Comparison of ENCODE assay signal across 8 mouse cellular contexts in genomic region chr19:6340524-6341452, GRCm38 (mm10). TPM values are rescaled to one million over a fixed set of nuclear protein-coding genes. Genes with fewer than 3 reads are reported as not detected.
DNase-seq lines count a peak whose midpoint lies in the region; ATAC-seq and TF ChIP-seq lines count a peak whose summit lies in the region.

Gene Map4k2 (plus strand): TSS chr19:6341135.

- H3K27me3 ChIP-seq in embryonic facial prominence, embryonic 11.5 days (ENCODE audit: control insufficient read depth, insufficient read depth, low read length) = no peaks in the 10 kb centered on the region
- no peaks in the 10 kb centered on the region for H3K27me3 ChIP-seq in heart, adult 2 months (ENCODE audit: control insufficient read depth, insufficient read depth, low read length)
- no peaks in the 10 kb centered on the region for H3K27me3 ChIP-seq in kidney, adult 2 months (replicated peaks; ENCODE audit: control insufficient read depth, insufficient read depth, low read length)
- no peaks in the 10 kb centered on the region for H3K27me3 ChIP-seq in limb, embryonic 13.5 days
- H3K27me3 ChIP-seq in midbrain, embryonic 14.5 days (ENCODE audit: control insufficient read depth, insufficient read depth, low read length) = no peaks in the 10 kb centered on the region

- intact Hi-C loops in heart, adult 2 months (cut with DNase I) = no loop called here

- no peaks in the 10 kb centered on the region for H3K79me2 ChIP-seq in heart, adult 2 months (replicated peaks; ENCODE audit: control insufficient read depth, insufficient read depth, low read length)

- TF ChIP-seq CTCF in heart, adult 2 months (IDR thresholded peaks at IDR 0.05) = peak; percentile 43
- TF ChIP-seq CTCF in kidney, adult 2 months (conservative IDR thresholded peaks at IDR 0.05; ENCODE audit: insufficient read depth, insufficient read length, low read depth, low read length) = peak; percentile 33; the same call in 1 of the 2 replicates

- peak; percentile 30; the same call in 1 of the 2 replicates for ATAC-seq in embryonic facial prominence, embryonic 11.5 days (replicated peaks; ENCODE audit: insufficient number of reproducible peaks, low FRiP score, low TSS enrichment, low read depth)
- ATAC-seq in limb, embryonic 13.5 days (ENCODE audit: low FRiP score, low read depth) = peak; percentile 77
- ATAC-seq in midbrain, embryonic 14.5 days (ENCODE audit: low FRiP score, low TSS enrichment) = peak; percentile 69

- peak; percentile 69 for TF ChIP-seq POLR2A in heart, adult 2 months (IDR thresholded peaks at IDR 0.05; ENCODE audit: insufficient read depth, low read depth, low read length)
- no peak for TF ChIP-seq POLR2A in kidney, adult 2 months (IDR thresholded peaks at IDR 0.05; ENCODE audit: low read depth, low read length)

- peak within 1 kb of the TSS; percentile 59 for H3K27ac ChIP-seq in embryonic facial prominence, embryonic 11.5 days (replicated peaks; ENCODE audit: low read depth, low read length)
- peak within 1 kb of the TSS; percentile 97 for H3K27ac ChIP-seq in heart, adult 2 months
- peak within 1 kb of the TSS; percentile 87 for H3K27ac ChIP-seq in kidney, adult 2 months (ENCODE audit: insufficient read depth, low read depth, low read length)
- peak within 1 kb of the TSS; percentile 58; the same call in 1 of the 2 replicates for H3K27ac ChIP-seq in limb, embryonic 13.5 days
- no peak within 1 kb of the TSS for H3K27ac ChIP-seq in midbrain, embryonic 14.5 days (replicated peaks; ENCODE audit: low read depth, low read length)

- peak within 1 kb of the TSS; percentile 66 for H3K4me3 ChIP-seq in embryonic facial prominence, embryonic 11.5 days (ENCODE audit: low read depth, low read length)
- peak within 1 kb of the TSS; percentile 90 for H3K4me3 ChIP-seq in heart, adult 2 months
- H3K4me3 ChIP-seq in kidney, adult 2 months (ENCODE audit: insufficient read depth, low read depth, low read length) = peak within 1 kb of the TSS; percentile 89
- H3K4me3 ChIP-seq in limb, embryonic 13.5 days = peak within 1 kb of the TSS; percentile 71
- H3K4me3 ChIP-seq in midbrain, embryonic 14.5 days (replicated peaks; ENCODE audit: low read depth, low read length) = peak within 1 kb of the TSS; percentile 47

- WGBS in embryonic facial prominence, embryonic 11.5 days = 9% methylated on average over 48 of the region's 72 CpGs
- 3% methylated on average over 70 of the region's 72 CpGs for WGBS in heart, adult 2 months
- 2% methylated on average over 72 of the region's 72 CpGs for WGBS in kidney, adult 2 months
- 9% methylated on average over 57 of the region's 72 CpGs for WGBS in limb, embryonic 13.5 days
- 6% methylated on average over 72 of the region's 72 CpGs for WGBS in midbrain, embryonic 14.5 days

- peak; percentile 71 for DNase-seq in layer of hippocampus, adult 11-12 months (ENCODE audit: low spot score)
- no peak for DNase-seq in layer of hippocampus, adult 9-10 months (ENCODE audit: low spot score)
- peak; percentile 81 for DNase-seq in embryonic facial prominence, embryonic 11.5 days (ENCODE audit: low spot score)
- peak; percentile 92 to 93 for DNase-seq in heart, adult 2 months
- peak; percentile 95 for DNase-seq in kidney, adult 2 months
- DNase-seq in midbrain, embryonic 14.5 days = peak; percentile 80
- peak; percentile 84 for DNase-seq in spleen, adult 12 weeks (ENCODE audit: low spot score)

- peaks cover 9% of the 10 kb centered on the region for H3K4me1 ChIP-seq in embryonic facial prominence, embryonic 11.5 days (ENCODE audit: control insufficient read depth, insufficient read depth, low read length)
- peaks cover 8% of the 10 kb centered on the region for H3K4me1 ChIP-seq in heart, adult 2 months (ENCODE audit: control insufficient read depth, insufficient read depth, low read length)
- H3K4me1 ChIP-seq in kidney, adult 2 months (ENCODE audit: control insufficient read depth, insufficient read depth, low read length) = peaks cover 18% of the 10 kb centered on the region
- peaks cover 33% of the 10 kb centered on the region for H3K4me1 ChIP-seq in limb, embryonic 13.5 days
- H3K4me1 ChIP-seq in midbrain, embryonic 14.5 days (ENCODE audit: control insufficient read depth, insufficient read depth, low read length) = peaks cover 20% of the 10 kb centered on the region

- H3K4me2 ChIP-seq in embryonic facial prominence, embryonic 11.5 days (ENCODE audit: low read depth, low read length) = peak within 1 kb of the TSS; percentile 90
- H3K4me2 ChIP-seq in limb, embryonic 13.5 days (replicated peaks) = peak within 1 kb of the TSS; percentile 88
- H3K4me2 ChIP-seq in midbrain, embryonic 14.5 days (ENCODE audit: low read length) = peak within 1 kb of the TSS; percentile 84

- no peaks in the 10 kb centered on the region for H3K9me3 ChIP-seq in embryonic facial prominence, embryonic 11.5 days (replicated peaks; ENCODE audit: control insufficient read depth, low read length)
- no peaks in the 10 kb centered on the region for H3K9me3 ChIP-seq in limb, embryonic 13.5 days
- no peaks in the 10 kb centered on the region for H3K9me3 ChIP-seq in midbrain, embryonic 14.5 days (ENCODE audit: control insufficient read depth, low read length)

- H3K9ac ChIP-seq in embryonic facial prominence, embryonic 11.5 days (replicated peaks; ENCODE audit: low read length) = peak within 1 kb of the TSS; percentile 74
- peak within 1 kb of the TSS; percentile 73 for H3K9ac ChIP-seq in heart, adult 2 months (ENCODE audit: low read depth, low read length)
- H3K9ac ChIP-seq in limb, embryonic 13.5 days = peak within 1 kb of the TSS; percentile 75
- H3K9ac ChIP-seq in midbrain, embryonic 14.5 days (replicated peaks; ENCODE audit: low read length) = peak within 1 kb of the TSS; percentile 68

- TF ChIP-seq EP300 in heart, adult 2 months (IDR thresholded peaks at IDR 0.05; ENCODE audit: insufficient read depth, low read depth, low read length) = peak; percentile 78

- H3K36me3 ChIP-seq in embryonic facial prominence, embryonic 11.5 days (replicated peaks; ENCODE audit: control insufficient read depth, insufficient read depth, low read depth, low read length) = peaks cover 7% of the 10 kb centered on the region
- no peaks in the 10 kb centered on the region for H3K36me3 ChIP-seq in heart, adult 2 months (ENCODE audit: control insufficient read depth, insufficient read depth, low read length)
- H3K36me3 ChIP-seq in kidney, adult 2 months (ENCODE audit: control insufficient read depth, insufficient read depth, low read length) = no peaks in the 10 kb centered on the region
- peaks cover 71% of the 10 kb centered on the region for H3K36me3 ChIP-seq in limb, embryonic 13.5 days
- H3K36me3 ChIP-seq in midbrain, embryonic 14.5 days (ENCODE audit: control insufficient read depth, insufficient read depth, low read length) = peaks cover 75% of the 10 kb centered on the region

RNA-seq across cellular contexts. Expression of gene Map4k2, which starts in this region (rescaled TPM):
- polyA plus RNA-seq in embryonic facial prominence, embryonic 11.5 days (2014; fragmentation: Nextera tagmentation; extraction: Ambion mirVana) = 5.6 and 6.4 TPM in 2 replicates
- 10 to 100 TPM; 36.1 to 38.4 TPM for total RNA-seq in heart, adult 2 months (2021)
- 88.9 and 107 TPM in 2 replicates for polyA plus RNA-seq in heart, adult 2 months (2012; rRNA removed)
- 92.3 and 145 TPM in 2 replicates for polyA plus RNA-seq in kidney, adult 2 months (2012; rRNA removed)
- polyA plus RNA-seq in limb, embryonic 13.5 days (2015; fragmentation: Nextera tagmentation; extraction: Ambion mirVana) = 11.8 and 15.5 TPM in 2 replicates
- 14.3 and 18.8 TPM in 2 replicates for polyA plus RNA-seq in midbrain, embryonic 14.5 days (2014; fragmentation: Nextera tagmentation; extraction: Ambion mirVana)
